Mouse (Mus musculus) heart, postnatal 25 days (tissue): ENCODE results near the gene Izumo4. TPM values are rescaled to one million over a fixed set of nuclear protein-coding genes. Genes with fewer than 3 reads are reported as not detected.

ENCODE experiments used
- DNase-seq: peaks from one replicate; pipeline ENCODE4 v3.0.0; 2022; ENCODE audit warnings: low spot score
- intact Hi-C: fragments of 180-260 bp; cut with DNase I; formaldehyde crosslinking; loops from one replicate; pipeline ENCODE4 v1.15.1; 2025
- total RNA-seq, 2 experiments: library from RNA; stranded (reverse); gene quantifications; 2 replicates each; pipeline ENCODE4 v1.2.3; 2021

Izumo4 gene
- total RNA-seq, 2 experiments from 2014 or later = 2.6 to 3.4 TPM

DNA sequence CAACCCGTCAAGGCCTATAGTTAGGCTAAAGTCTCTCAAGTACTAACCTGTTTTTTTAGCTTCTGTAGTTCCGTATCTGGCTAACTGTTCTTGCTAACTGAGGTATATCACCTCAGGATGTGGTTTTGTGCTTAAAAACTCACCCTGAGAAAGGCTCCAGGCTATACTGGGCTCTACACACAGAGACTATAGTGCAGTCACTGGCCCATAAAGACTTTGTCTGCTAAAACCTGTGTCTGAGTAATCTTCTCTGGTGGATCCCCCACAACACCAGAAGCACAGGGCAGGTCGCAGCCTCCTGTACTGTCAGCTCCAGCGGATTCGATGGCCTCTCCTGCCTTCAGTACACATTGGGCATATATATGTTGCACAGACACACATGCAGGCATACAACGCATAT lies 20.0 kb upstream of the Izumo4 start:
- no peak for DNase-seq
- intact Hi-C loops = no loop called here

DNA sequence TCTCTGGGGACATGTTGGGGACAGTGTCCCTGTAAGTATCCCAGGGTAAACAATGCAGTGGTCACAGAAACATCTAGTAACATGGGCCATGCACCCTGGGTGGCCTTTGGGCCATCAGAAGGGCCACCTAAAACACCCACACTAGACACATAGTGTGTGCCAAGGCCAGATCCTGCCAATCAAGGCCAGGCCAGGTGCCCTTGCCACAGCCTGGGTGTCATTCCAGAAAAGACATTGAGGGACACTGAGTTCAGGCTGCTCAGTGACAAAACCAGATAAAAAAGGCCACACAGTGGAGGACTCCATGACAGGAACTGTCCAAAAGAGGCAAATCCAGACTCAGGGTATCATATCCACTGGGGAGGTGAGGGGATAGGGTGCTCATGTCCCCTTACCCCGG lies 18.3 kb upstream of the Izumo4 start:
- intact Hi-C loops = loop anchor here (1.0 kb wide), 2 partner anchors 24 to 71 kb away; no protein-coding TSS in a partner anchor

DNA sequence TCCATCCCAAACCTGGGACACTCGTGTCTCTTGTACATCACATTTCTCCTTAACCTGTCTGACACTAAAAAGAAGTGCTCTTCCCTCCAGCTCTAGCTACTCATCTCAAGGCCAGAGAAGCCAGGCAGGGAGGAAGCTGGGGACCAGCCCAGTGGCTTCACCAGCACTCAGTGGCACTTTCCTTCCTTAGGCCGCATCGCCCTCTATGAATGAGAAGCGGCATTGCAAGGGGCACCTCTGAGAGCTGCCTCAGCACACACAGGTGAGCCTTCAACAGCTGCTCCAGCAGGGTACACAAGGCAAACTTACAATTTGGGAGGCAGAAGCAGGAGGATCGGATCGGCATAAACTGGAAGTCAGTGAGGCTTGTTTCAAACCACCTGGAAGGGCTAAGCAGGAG lies 17.8 kb upstream of the Izumo4 start:
- DNase-seq = no peak
- intact Hi-C loops = loop anchor here (1.0 kb wide), 2 partner anchors 25 to 72 kb away; no protein-coding TSS in a partner anchor

More for the DNA sequence above, 18.3 kb upstream of the Izumo4 start:
- DNase-seq = no peak

DNA sequence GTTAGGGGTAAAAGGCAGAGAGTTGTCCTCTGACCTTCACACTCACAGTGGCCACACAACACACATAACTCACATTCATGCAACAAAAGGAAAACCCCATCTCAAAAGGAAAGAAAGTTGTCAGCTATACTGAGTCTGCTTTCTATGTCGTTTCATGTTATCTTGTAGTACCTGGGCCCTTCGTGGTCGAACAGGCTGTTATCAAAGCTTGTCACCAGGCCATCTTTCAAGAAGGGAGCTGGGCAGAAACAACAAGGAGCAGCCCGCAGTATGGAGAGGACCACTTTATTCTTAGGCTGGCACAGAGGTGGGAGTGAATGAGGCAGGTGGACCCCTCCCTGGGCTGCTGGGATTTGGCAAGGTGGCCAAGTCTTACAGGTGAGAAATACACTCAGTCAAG lies 17.0 kb upstream of the Izumo4 start:
- intact Hi-C loops = loop anchor here (1.0 kb wide), 2 partner anchors 26 to 73 kb away; no protein-coding TSS in a partner anchor
- no peak for DNase-seq

DNA sequence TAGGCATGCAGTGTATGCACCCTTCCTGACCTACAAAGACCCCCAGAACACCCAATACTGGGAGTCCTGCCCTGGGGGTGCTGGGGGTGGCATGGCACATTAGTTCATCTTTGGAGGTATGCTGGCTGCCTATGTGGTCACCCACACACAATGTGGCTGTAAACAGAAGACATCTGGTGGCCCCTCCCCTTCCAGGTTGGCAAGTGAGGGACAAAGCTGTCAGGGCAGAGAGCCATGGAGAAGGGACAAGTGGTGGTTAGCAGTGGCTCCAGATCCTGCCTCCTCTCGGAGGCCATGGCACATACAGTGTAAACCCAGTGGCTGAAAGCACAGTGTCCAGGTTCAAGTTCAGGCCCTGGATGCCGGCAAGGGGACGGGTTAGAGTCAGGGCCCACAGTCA lies 15.4 kb upstream of the Izumo4 start:
- intact Hi-C loops = no loop called here
- no peak for DNase-seq

DNA sequence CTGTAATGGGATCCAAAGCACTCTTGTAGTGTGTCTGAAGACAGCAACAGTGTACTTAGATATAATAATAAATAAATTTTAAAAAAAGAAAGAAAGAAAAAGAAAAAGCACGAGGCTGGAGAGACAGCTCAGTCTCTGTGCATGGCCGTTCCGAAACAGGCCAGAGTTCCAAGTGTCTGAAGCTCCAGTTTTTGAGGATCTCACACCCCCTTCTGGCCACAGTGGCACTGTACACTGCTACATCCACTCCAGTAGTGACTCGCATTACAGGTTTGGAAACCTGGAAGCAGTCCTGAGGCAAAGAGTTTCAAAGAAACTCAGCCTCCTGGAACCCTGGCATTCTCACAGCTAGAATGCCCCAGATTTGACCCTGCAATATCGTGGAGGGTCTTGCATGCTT lies 14.1 kb upstream of the Izumo4 start:
- intact Hi-C loops = loop anchor here (1.0 kb wide), 1 partner anchor 122 kb away; no protein-coding TSS in a partner anchor
- no peak for DNase-seq

DNA sequence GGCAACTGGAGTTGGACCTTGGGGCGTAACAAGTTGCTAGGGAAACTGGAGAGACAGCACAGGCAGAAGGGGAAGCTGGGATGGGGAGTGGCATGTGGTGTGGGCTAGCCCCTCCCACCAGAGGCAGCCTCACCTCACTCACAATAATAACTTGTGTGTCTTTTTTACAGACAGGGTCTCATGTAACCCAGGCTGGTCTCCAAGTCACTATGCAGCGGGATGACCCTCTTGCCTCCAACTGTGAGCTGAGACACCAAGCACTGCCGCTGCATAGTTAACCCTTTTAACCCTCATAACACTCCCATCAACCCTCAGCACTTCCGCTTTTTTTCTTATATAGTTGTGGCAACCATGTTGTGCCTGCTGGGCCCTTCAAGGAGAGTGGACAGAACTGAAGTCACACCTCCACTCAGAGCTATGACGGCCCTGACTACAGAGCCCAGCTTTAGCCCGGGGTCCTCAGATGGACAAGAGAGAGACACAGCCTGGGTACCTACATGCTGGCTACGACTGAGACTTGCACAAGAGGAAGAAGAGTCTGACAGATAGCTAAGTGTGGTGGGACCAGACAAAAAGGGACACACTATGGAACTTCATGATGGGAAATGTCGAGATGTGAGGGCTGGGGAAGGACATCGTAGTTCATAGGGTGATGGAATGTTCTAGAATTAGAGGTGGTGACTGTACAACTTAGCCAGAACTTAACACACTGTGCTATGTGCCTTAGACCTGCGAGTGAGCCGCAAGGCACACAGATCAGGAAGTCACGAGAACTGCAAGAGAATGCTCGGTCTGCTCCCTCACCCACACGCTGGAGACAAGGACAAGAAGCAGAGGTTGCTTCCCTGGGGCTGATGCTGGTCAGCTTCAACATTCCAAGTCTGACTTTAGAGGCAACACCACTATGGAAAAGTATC lies 9.5 kb upstream of the Izumo4 start:
- no peak for DNase-seq
- intact Hi-C loops = loop anchor here (5.0 kb wide), 1 partner anchor 255 kb away; no protein-coding TSS in a partner anchor

DNA sequence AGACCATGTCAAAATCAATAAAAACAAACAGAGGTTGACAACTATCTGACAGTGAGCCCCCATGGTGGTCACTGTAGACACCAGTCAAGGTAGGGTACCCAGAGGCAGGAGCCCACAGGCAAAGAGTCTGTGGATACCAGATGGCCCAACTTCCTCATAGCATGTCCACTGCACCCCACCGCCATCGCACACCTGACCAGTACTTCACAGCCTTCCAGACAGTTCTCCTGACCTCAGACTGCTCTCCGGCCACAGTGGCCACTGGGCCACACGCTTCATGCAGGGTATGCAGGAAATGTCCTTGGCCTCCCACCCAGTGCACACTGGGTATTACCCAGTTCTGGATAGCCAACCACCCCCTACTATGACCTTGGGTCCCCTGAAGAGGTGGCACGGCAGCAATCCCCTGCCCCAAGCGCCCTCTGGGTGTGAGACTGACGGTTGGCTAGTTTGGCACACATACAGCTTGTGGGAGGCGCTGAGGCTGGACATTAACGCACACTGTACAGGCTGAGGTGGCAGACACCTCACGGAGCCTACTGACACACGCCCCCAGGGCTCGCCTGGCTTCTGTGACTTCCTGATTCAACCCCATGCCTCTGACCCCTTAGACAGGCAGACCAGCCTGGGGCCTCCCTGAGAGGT lies 8.5 kb upstream of the Izumo4 start:
- intact Hi-C loops = loop anchor here (5.0 kb wide), 1 partner anchor 256 kb away; no protein-coding TSS in a partner anchor

DNA sequence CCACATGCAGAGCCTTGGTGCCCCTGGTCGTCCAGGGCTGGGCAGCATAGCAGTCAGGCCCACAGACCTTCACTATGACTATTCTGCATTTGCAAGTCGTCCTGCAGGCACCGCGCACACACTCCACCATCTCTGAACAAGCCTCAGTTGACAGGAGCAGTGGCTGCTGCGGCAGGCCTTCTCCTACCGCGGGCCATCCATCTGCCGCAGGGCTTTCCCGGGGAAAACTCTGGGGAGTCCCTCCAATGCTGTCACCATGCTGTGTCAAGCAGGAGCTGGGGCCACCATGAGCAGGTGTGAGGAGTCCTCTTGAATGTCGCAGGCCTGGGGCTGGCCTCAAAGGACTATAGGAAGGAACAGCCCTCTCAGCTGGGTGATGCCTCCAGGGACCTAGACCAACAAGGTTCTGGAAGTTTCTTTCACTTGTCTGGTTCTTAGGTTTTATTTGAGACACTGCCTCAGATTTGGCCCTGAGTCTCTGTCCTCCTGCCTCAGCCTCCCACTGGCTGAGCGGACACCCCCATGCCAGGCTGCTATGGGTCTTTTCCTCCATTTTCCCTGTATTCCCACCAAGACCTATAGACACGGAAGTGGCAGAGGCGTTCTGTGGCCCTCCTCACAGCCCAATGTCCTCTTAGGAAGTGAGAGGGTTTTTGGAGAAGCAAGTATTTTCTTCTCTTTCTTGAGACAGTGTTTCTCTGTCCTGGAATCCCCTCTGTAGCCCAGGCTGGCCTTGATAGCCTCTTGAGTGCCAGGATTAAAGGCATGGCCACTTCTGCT lies 7.6 kb upstream of the Izumo4 start:
- DNase-seq = no peak
- intact Hi-C loops = loop anchor here (5.0 kb wide), 1 partner anchor 257 kb away; no protein-coding TSS in a partner anchor

More for the DNA sequence above, 8.5 kb upstream of the Izumo4 start:
- no peak for DNase-seq

DNA sequence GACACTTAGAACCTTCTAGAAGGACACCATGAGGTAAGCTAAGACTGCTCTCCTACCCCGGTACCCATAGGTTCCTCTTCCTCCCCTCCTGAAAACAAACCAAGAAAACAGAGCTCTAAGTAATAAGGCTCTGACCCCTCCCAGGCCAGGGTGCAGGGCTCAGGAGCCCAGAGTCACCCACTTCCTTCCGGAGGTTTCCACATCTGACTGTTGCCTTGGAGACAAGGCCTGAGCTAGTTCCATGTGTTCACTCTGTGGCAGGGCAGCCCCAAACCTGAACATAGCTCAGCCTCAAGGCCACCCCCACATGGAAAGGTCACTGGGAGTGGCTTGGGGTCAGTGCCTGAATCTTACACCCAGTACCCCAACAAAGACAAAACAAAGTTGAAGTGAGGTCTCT lies 6.8 kb upstream of the Izumo4 start:
- intact Hi-C loops = no loop called here

DNA sequence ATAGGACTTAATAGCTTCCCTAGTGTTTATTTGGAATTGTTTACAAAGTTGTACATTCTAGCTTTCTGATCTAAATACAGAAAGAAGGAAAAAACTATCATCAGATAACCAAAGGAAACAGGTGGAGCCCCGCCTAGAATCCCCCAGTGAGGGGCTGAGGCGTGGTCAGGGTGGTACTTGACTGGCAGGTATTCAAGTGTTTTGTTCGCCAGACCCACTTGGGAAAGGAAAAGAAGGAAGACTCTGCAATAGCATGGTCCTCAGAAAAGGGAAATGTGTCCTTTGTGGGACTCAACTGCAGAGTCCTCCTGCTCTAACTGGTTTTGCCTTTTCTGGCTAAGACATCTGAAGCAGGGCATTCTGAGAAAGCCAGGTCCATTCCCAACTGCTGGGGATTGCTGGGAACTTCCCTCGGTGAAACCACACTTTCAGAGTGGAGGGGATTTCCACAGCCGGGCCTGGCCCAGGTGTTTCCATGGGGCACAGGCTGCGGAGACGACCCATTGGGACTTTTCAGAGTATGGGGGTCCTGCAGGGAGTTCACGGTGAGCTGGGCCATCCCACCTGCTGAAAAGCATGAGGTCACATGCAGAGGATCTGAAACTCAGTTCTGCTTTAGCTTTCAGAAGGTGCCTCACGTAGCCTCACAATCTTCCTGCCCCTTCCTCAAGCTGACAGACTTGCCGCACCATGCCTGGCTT lies 6.0 kb upstream of the Izumo4 start:
- DNase-seq = no peak
- intact Hi-C loops = no loop called here

More for the DNA sequence above, 6.8 kb upstream of the Izumo4 start:
- DNase-seq = peak; percentile 53

DNA sequence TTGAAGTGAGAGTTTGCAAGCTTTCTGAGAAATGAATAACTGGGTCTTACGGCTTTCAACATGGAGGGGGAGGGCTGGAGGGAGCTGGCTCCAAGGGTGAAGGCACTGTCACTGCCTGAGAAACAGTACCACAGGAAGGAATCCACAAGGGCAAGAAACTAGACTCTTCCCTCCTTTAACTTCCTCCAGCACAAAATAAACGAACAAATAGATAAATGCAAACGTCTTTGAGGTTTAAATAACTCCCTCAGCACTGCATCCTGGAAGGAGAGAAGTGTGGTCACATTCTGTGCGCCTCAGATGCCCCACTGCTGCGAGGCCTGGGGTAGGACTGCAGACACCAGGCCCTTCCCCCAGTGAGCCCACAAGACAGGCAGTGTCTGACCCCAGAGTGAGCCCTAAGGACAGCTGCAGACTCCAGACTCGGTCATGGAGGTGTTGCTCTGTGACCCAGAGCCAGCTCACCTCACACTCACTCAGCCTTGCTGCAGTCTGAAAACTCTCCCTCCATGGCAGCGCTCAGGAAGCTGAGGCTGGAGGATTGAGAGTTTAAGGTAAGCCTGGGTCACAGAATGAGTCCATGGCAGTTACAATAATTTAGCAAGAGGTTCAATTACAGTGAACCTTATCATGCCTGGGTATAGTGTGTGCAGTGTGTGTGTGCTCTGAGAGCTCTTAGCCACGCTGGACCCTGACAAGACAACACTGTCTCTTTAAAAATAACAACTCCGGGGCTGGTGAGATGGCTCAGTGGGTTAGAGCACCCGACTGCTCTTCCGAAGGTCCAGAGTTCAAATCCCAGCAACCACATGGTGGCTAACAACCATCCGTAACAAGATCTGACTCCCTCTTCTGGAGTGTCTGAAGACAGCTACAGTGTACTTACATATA lies 5.2 kb upstream of the Izumo4 start:
- intact Hi-C loops = no loop called here

DNA sequence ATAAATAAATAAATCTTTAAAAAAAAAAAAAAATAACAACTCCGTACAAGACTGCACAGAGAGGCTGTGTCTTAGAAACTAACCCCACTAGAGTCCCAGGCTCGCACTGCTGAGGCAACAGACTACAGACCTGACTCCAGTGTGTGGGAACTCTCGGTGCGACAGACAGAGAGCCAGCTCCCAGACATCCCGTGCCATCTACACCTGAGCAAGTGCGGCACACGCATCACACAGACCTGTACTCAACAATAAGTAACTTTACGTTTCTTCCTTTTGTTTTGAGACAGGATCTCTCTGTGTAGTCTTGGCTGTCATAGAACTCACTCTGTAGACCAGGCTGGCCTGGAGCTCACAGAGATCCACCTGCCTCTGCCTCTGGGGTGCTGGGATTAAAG lies 4.6 kb upstream of the Izumo4 start:
- no peak for DNase-seq
- intact Hi-C loops = no loop called here

More for the DNA sequence above, 5.2 kb upstream of the Izumo4 start:
- no peak for DNase-seq

DNA sequence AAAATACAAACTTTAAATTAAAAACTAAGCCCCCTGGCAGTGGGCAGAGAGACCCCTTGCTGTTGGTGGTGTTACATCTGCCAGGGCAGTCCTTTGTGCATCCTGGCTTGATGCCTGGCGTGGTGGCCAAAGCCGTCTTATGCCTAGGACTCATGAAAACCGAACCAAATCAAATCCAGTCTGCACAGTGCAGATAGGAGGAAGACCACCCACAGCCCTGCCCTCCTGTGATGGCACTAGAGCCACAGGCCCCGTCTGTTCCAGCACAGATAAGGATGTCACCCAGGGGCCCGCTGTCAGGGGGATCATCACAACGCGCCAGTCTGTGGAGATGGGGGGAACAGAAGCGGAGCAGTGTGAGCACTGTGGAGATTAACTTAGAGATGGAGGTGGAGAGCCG lies 4.2 kb upstream of the Izumo4 start:
- DNase-seq = no peak
- intact Hi-C loops = no loop called here

DNA sequence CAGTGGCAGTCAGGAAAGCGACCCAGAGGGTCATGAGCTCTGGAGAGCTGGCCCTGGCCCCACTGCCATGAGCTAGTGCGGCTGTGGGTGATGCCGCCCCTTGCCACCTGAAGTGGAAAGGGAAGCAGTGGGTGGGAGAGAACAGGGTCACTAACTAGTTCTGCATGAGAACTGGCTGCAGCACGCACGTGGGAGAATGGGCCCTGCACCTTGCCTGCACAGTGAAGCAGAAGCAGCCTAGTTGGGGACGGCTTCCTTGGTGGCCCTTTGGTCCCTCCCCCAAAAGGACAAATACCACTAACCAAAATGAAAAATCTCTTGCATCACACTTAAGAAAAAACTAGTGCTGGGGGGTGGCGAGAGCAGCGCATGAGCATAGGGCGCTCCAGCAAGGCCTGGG lies 3.4 kb upstream of the Izumo4 start:
- intact Hi-C loops = no loop called here
- DNase-seq = no peak

DNA sequence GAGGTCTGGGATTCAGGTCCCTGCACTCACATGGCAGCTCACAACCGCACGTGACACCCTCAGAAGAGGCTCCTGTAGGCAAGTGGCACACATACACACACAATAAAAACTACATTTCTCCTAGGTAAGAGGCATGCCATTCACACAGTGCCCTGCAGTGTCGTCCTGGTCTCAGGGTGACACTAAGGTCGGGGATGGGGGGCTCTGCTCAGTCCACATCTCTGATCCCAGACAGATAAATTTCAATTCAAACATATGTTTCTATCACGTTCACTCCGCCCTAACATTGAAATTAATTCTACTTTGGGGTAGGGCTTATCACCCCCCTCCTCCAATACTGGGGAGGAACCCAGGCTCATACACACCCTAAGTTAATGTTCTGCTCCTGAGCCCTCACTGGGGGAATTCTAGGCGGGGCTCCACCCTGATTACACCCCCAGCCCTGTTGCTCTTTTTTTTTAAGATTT lies 1.9 kb upstream of the Izumo4 start:
- intact Hi-C loops = loop anchor here (5.0 kb wide), 1 partner anchor 42 kb away; the partner anchor contains the start of gene Ap3d1
- no peak for DNase-seq

DNA sequence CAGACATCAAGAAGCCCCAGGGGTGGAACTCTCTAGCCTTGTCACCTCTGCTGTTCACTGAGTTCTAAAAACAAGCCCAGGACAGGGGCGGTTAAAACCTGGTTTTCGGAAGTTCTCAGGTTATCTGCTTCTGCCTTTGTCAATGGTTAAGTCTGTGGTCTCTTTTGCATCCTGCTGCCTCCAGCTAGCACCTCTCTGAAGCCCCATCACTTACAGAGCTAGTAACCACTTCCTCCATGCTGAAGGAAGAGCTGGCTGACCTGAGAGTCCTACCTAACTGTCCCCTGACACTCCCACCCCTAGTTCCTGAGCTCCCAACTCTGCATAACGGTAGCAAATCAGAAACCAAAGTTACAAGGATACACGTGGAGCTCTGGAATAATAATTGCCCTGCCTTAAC lies 1.3 kb upstream of the Izumo4 start:
- DNase-seq = no peak
- intact Hi-C loops = loop anchor here (5.0 kb wide), 1 partner anchor 42 kb away; the partner anchor contains the start of gene Ap3d1
